Mouse (Mus musculus): ENCODE data around the gene Stum.

- TF ChIP-seq GATA1 (IDR thresholded peaks at IDR 0.05; ENCODE audit: borderline replicate concordance, low read length) (no peak), FLI1 (IDR thresholded peaks at IDR 0.05; ENCODE audit: low read length) (no peak)
Measured at GRCm38 (mm10) chr1:180449641-180450040, 33.7 kb downstream of the Stum start.
